Mouse (Mus musculus) forebrain, embryonic 13.5 days (tissue): ENCODE results near the gene Csf3r. TPM values are rescaled to one million over a fixed set of nuclear protein-coding genes. Genes with fewer than 3 reads are reported as not detected.

ENCODE experiments used
- ATAC-seq: fragments of 200-750 bp; cut with Nextera tagmentation; 2 replicates; pipeline ENCODE4 v1.8.0; 2017
- H3K27ac ChIP-seq: fragments of 300-500 bp; sonication (generic); 2 replicates; pipeline ENCODE4 v1.5.1; 2015; ENCODE audit warnings: inconsistent platforms, mild to moderate bottlenecking, moderate library complexity
- H3K27me3 ChIP-seq: fragments of 300-500 bp; sonication (generic); 2 replicates; pipeline ENCODE4 v1.6.1; 2015; ENCODE audit warnings: mild to moderate bottlenecking, inconsistent platforms
- H3K36me3 ChIP-seq: fragments of 300-500 bp; sonication (generic); 2 replicates; pipeline ENCODE4 v1.6.1; 2015; ENCODE audit warnings: mild to moderate bottlenecking, inconsistent platforms; ENCODE audit not compliant: poor library complexity, severe bottlenecking
- H3K4me1 ChIP-seq: fragments of 300-500 bp; sonication (generic); 2 replicates; pipeline ENCODE4 v1.6.1; 2015; ENCODE audit warnings: inconsistent platforms
- H3K4me2 ChIP-seq: fragments of 300-500 bp; sonication (generic); 2 replicates; pipeline ENCODE4 v1.6.1; 2015; ENCODE audit warnings: inconsistent platforms, mild to moderate bottlenecking, moderate library complexity
- H3K4me3 ChIP-seq: fragments of 300-500 bp; sonication (generic); 2 replicates; pipeline ENCODE4 v1.5.1; 2015; ENCODE audit warnings: mild to moderate bottlenecking, inconsistent platforms
- H3K9ac ChIP-seq: fragments of 300-500 bp; sonication (generic); 2 replicates; pipeline ENCODE4 v1.6.1; 2015; ENCODE audit warnings: mild to moderate bottlenecking, inconsistent platforms
- H3K9me3 ChIP-seq: fragments of 300-500 bp; sonication (generic); replicated peaks from 2 replicates; pipeline ENCODE4 v1.6.1; 2016; ENCODE audit warnings: inconsistent platforms
- WGBS: fragments of 180-500 bp; shearing (Covaris S2); methylation state at CpG from one replicate; pipeline ENCODE4 v1.1.7; 2015; 5-methylcytosine and 5-hydroxymethylcytosine counted together
- polyA plus RNA-seq: library from polyadenylated mRNA; unstranded; fragments of >200 nt; fragmentation: Nextera tagmentation; extraction: Ambion mirVana; gene quantifications from 2 replicates; pipeline ENCODE4 v1.2.1, GENCODE M21; 2015

The Csf3r gene
- polyA plus RNA-seq, 1 experiment from 2014 or later = 0.10 TPM

GRCm38 (mm10) chr4:126090848-126091124 is 66.4 kb downstream of the Csf3r start:
- no peaks in the 10 kb centered on the region for H3K27me3 ChIP-seq
- 83% methylated on average over 4 of the region's 4 CpGs for WGBS
- no peak for ATAC-seq
- H3K36me3 ChIP-seq = no peaks in the 10 kb centered on the region
- H3K4me1 ChIP-seq = 0 out of 2 replicates have a peak, but pooled peaks cover 3% of the 10 kb centered on the region
- no peak overlapping the region for H3K4me3 ChIP-seq
- no peak overlapping the region for H3K4me2 ChIP-seq
- H3K9me3 ChIP-seq = no peaks in the 10 kb centered on the region
- no peak overlapping the region for H3K9ac ChIP-seq
- H3K27ac ChIP-seq = no peak overlapping the region

DNA sequence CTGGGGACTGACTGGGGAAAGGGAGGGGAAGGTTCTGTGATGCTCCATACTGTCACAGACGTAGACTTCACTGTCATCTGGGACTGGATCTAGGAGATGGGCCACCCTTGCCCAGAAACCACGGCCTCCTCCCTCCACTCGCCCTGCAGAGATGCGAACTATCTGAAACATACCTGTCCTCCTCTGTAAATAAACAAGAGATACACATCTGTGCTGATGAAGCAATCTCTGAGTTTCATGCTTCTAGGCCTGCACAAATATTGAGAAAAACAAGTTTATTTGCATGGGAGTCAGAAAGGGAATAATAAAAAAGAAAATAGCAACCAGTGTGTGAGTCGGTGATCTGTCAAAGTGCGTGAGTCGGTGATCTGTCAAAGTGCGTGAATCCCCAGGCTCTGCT is 67.5 kb downstream of the Csf3r start:
- Histone ChIP-seq H3K9me3 (no peaks in the 10 kb centered on the region), H3K4me1 (peaks cover 2% of the 10 kb centered on the region; the same call in 1 of the 2 replicates), H3K4me2 (no peak overlapping the region), H3K27me3 (no peaks in the 10 kb centered on the region), H3K4me3 (no peak overlapping the region), H3K9ac (no peak overlapping the region), H3K27ac (no peak overlapping the region), H3K36me3 (no peaks in the 10 kb centered on the region)
- 84% methylated on average over 8 of the region's 8 CpGs for WGBS
- no peak for ATAC-seq

Other genes with a start within 250 kb of the Csf3r start
- gene Mrps15, start 22.4 kb downstream of the Csf3r start, polyA plus RNA-seq = 122 and 125 TPM in 2 replicates
- gene Oscp1, start 34.0 kb downstream of the Csf3r start, polyA plus RNA-seq = 27.8 and 37.7 TPM in 2 replicates
- gene Lsm10, start 72.1 kb downstream of the Csf3r start, polyA plus RNA-seq = 55.9 and 56.0 TPM in 2 replicates
- 34.2 and 36.1 TPM in 2 replicates for gene Stk40, start 79.4 kb downstream of the Csf3r start, polyA plus RNA-seq
- gene Eva1b, start 123.2 kb downstream of the Csf3r start, polyA plus RNA-seq = 7.9 and 8.1 TPM in 2 replicates
- 0.39 and 0.41 TPM in 2 replicates for gene Sh3d21, start 138.9 kb downstream of the Csf3r start, polyA plus RNA-seq
- 194 and 202 TPM in 2 replicates for gene Thrap3, start 178.2 kb downstream of the Csf3r start, polyA plus RNA-seq
- gene Map7d1, start 231.8 kb downstream of the Csf3r start, polyA plus RNA-seq = 53.5 and 58.2 TPM in 2 replicates
- gene Trappc3, start 237.8 kb downstream of the Csf3r start, polyA plus RNA-seq = 141 and 143 TPM in 2 replicates